Mouse (Mus musculus) bone marrow, adult 2 months (tissue): ENCODE measurements around the gene Eif3k.

Source experiments
- CTCF ChIP-seq: fragments of 200-500 bp; IDR thresholded peaks from 2 replicates; pipeline ENCODE4 v1.5.1; 2011; ENCODE audit warnings: low read length, control low read depth; ENCODE audit not compliant: control insufficient read depth, insufficient read depth
- POLR2A ChIP-seq: fragments of 200-500 bp; IDR thresholded peaks from 2 replicates; pipeline ENCODE4 v1.6.1; 2011; ENCODE audit warnings: low read depth, mild to moderate bottlenecking, control low read depth, low read length, borderline replicate concordance; ENCODE audit not compliant: control insufficient read depth

DNA sequence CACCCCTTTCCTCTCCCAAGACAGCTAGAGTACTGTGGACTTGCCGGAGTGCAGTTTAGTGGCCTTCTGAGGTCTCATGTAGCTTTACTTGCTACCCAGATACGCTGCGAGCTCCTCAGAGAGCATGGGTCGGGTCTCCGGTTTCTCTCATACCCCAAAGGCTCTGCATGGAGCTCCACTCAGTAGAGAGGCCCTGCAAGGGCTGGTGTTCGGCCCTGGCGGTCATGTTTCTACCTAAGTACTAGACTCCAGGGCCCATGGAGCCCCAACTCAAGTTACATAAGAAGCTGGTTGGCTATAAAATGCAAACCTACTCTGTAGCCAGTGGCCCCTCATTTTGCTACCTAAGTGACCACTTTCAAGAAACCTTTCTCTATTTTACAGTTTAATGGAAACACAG lies 32.9 kb downstream of the Eif3k start:
- TF ChIP-seq POLR2A, result no peak
- no peak for TF ChIP-seq CTCF
